Mouse (Mus musculus): Measurements from ENCODE around the gene Large1.
A peak's percentile ranks its signal among the peaks of the same experiment; 100 is the strongest.
"Not testable (repeated sequence)": the region's sequence is repeated elsewhere in the genome, so short reads cannot be mapped to it uniquely, and the experiment has no call there.

Large1 gene

GRCm38 (mm10) chr8:73293655-73294054, 59.7 kb downstream of the Large1 start:
- no peak for DNase-seq

- no peak for DNase-seq
Observed at GRCm38 (mm10) chr8:73291630-73292029, 61.7 kb downstream of the Large1 start.

GRCm38 (mm10) chr8:73290636-73291035, 62.7 kb downstream of the Large1 start:
- no peak for DNase-seq

GRCm38 (mm10) chr8:73289831-73290230, 63.5 kb downstream of the Large1 start:
- DNase-seq: no peak

- peak in 1 of 2 experiments; percentile 9 for DNase-seq
Observed at GRCm38 (mm10) chr8:73281996-73282395, 71.3 kb downstream of the Large1 start.

- peak in 1 of 2 experiments; percentile 9 for DNase-seq
Observed at GRCm38 (mm10) chr8:73276015-73276414, 77.3 kb downstream of the Large1 start.

GRCm38 (mm10) chr8:73275445-73275844, 77.9 kb downstream of the Large1 start:
- DNase-seq: not testable (repeated sequence)

- peak in 1 of 2 experiments; percentile 51 for DNase-seq
Observed at GRCm38 (mm10) chr8:73273150-73273549, 80.2 kb downstream of the Large1 start.

- DNase-seq: no peak
Observed at GRCm38 (mm10) chr8:73270991-73271390, 82.3 kb downstream of the Large1 start.

- no peak for DNase-seq
Observed at GRCm38 (mm10) chr8:73257981-73258380, 95.4 kb downstream of the Large1 start.

GRCm38 (mm10) chr8:73244186-73244585, 109.2 kb downstream of the Large1 start:
- DNase-seq: no peak

GRCm38 (mm10) chr8:73242066-73242465, 111.3 kb downstream of the Large1 start:
- DNase-seq: no peak

- no peak for DNase-seq
Observed at GRCm38 (mm10) chr8:73234209-73234608, 119.1 kb downstream of the Large1 start.

GRCm38 (mm10) chr8:73233358-73234041, 119.8 kb downstream of the Large1 start:
- DNase-seq: peak; percentile 54 to 55

GRCm38 (mm10) chr8:73226841-73227240, 126.5 kb downstream of the Large1 start:
- no peak for DNase-seq

GRCm38 (mm10) chr8:73225654-73226053, 127.7 kb downstream of the Large1 start:
- DNase-seq: no peak

GRCm38 (mm10) chr8:73219178-73219811, 134.0 kb downstream of the Large1 start:
- no peak for DNase-seq

GRCm38 (mm10) chr8:73206831-73207230, 146.5 kb downstream of the Large1 start:
- DNase-seq: no peak

GRCm38 (mm10) chr8:73201854-73202253, 151.5 kb downstream of the Large1 start:
- DNase-seq: peak in 1 of 2 experiments; percentile 44

- DNase-seq: no peak
Observed at GRCm38 (mm10) chr8:73197714-73198113, 155.6 kb downstream of the Large1 start.

GRCm38 (mm10) chr8:73188684-73189083, 164.7 kb downstream of the Large1 start:
- peak in 1 of 2 experiments; percentile 41 for DNase-seq

GRCm38 (mm10) chr8:73187381-73187780, 166.0 kb downstream of the Large1 start:
- DNase-seq: peak; percentile 50 to 70

GRCm38 (mm10) chr8:73178434-73178833, 174.9 kb downstream of the Large1 start:
- no peak for DNase-seq

GRCm38 (mm10) chr8:73172661-73173060, 180.7 kb downstream of the Large1 start:
- no peak for DNase-seq
